Mouse (Mus musculus): ENCODE data around the gene Lemd2. TPM values are rescaled to one million over a fixed set of nuclear protein-coding genes. Genes with fewer than 3 reads are reported as not detected.

Gene Lemd2
- polyA plus RNA-seq, 2 experiments: 21.2 to 93.5 TPM

- H3K4me3 ChIP-seq (replicated peaks; ENCODE audit: low read length): no peak overlapping the region
- H3K9me3 ChIP-seq (ENCODE audit: control insufficient read depth, low read length): no peaks in the 10 kb centered on the region
- H3K36me3 ChIP-seq (ENCODE audit: control insufficient read depth, insufficient read depth, low read length): peaks cover 94% of the 10 kb centered on the region
- WGBS: 74% methylated on average over 20 of the region's 20 CpGs
- no peaks in the 10 kb centered on the region for H3K27me3 ChIP-seq (ENCODE audit: control insufficient read depth, insufficient read depth, low read length)
- no peak overlapping the region for H3K4me2 ChIP-seq (replicated peaks; ENCODE audit: low read depth, low read length, severe bottlenecking)
- DNase-seq (ENCODE audit: low spot score): no peak
- H3K4me1 ChIP-seq (ENCODE audit: control insufficient read depth, insufficient read depth, low read length): no peaks in the 10 kb centered on the region
- H3K9ac ChIP-seq (ENCODE audit: low read depth, low read length, severe bottlenecking): no peak overlapping the region
- no peak for TF ChIP-seq POLR2A (IDR thresholded peaks at IDR 0.05; ENCODE audit: borderline replicate concordance, extremely low read depth, insufficient read depth, insufficient read length)
- no peak overlapping the region for H3K27ac ChIP-seq (replicated peaks; ENCODE audit: low read depth, low read length)
- no peak for ATAC-seq (ENCODE audit: low FRiP score, low read depth)
Measured at GRCm38 (mm10) chr17:27194258-27195185, 9.7 kb downstream of the Lemd2 start.

- no peaks in the 10 kb centered on the region for H3K27me3 ChIP-seq (ENCODE audit: control insufficient read depth, insufficient read depth, low read length)
- H3K27ac ChIP-seq (replicated peaks; ENCODE audit: low read depth, low read length): no peak overlapping the region
- H3K36me3 ChIP-seq (ENCODE audit: control insufficient read depth, insufficient read depth, low read length): peaks cover 72% of the 10 kb centered on the region
- no peak for DNase-seq (ENCODE audit: low spot score)
- H3K4me2 ChIP-seq (replicated peaks; ENCODE audit: low read depth, low read length, severe bottlenecking): no peak overlapping the region
- no peak overlapping the region for H3K4me3 ChIP-seq (replicated peaks; ENCODE audit: low read length)
- no peak for TF ChIP-seq POLR2A (IDR thresholded peaks at IDR 0.05; ENCODE audit: borderline replicate concordance, extremely low read depth, insufficient read depth, insufficient read length)
- ATAC-seq (ENCODE audit: low FRiP score, low read depth): no peak
- WGBS: 80% methylated on average over 5 of the region's 5 CpGs
- no peaks in the 10 kb centered on the region for H3K9me3 ChIP-seq (ENCODE audit: control insufficient read depth, low read length)
- no peaks in the 10 kb centered on the region for H3K4me1 ChIP-seq (ENCODE audit: control insufficient read depth, insufficient read depth, low read length)
- no peak overlapping the region for H3K9ac ChIP-seq (ENCODE audit: low read depth, low read length, severe bottlenecking)
Measured at GRCm38 (mm10) chr17:27191804-27192203, 12.5 kb downstream of the Lemd2 start.

DNA sequence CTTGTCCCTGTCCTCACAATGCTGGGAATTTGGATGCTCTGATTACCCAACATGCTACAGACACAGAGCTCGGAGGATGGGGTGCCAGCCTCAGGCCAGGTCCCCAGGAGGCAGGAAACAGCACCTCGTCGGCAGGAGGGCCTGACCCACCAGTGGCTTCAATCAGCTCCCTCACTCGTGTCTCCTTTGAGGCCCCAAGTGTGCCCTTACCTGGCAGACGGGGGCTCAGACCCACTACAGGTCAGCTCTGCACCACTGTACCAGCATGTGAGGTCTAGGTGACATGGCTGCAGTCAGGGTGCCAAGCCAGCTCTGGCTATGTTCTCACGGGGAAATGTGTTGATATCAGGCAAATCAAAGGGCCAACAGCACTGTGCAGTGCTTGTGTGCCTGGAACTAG, 13.1 kb downstream of the Lemd2 start:
- whole genome bisulfite sequencing: 84% methylated on average over 6 of the region's 6 CpGs
- no peak for ATAC-seq (ENCODE audit: low FRiP score, low read depth)
- no peak overlapping the region for H3K27ac ChIP-seq (replicated peaks; ENCODE audit: low read depth, low read length)
- DNase-seq (ENCODE audit: low spot score): no peak
- H3K9ac ChIP-seq (ENCODE audit: low read depth, low read length, severe bottlenecking): no peak overlapping the region
- H3K4me2 ChIP-seq (replicated peaks; ENCODE audit: low read depth, low read length, severe bottlenecking): no peak overlapping the region
- H3K4me1 ChIP-seq (ENCODE audit: control insufficient read depth, insufficient read depth, low read length): no peaks in the 10 kb centered on the region
- peaks cover 68% of the 10 kb centered on the region for H3K36me3 ChIP-seq (ENCODE audit: control insufficient read depth, insufficient read depth, low read length)
- H3K27me3 ChIP-seq (ENCODE audit: control insufficient read depth, insufficient read depth, low read length): no peaks in the 10 kb centered on the region
- H3K4me3 ChIP-seq (replicated peaks; ENCODE audit: low read length): no peak overlapping the region
- no peak for TF ChIP-seq POLR2A (IDR thresholded peaks at IDR 0.05; ENCODE audit: borderline replicate concordance, extremely low read depth, insufficient read depth, insufficient read length)
- H3K9me3 ChIP-seq (ENCODE audit: control insufficient read depth, low read length): no peaks in the 10 kb centered on the region

GRCm38 (mm10) chr17:27189640-27190216, 14.5 kb downstream of the Lemd2 start:
- H3K36me3 ChIP-seq (ENCODE audit: control insufficient read depth, insufficient read depth, low read length): peaks cover 53% of the 10 kb centered on the region
- H3K9ac ChIP-seq (ENCODE audit: low read depth, low read length, severe bottlenecking): no peak overlapping the region
- no peak overlapping the region for H3K4me2 ChIP-seq (replicated peaks; ENCODE audit: low read depth, low read length, severe bottlenecking)
- no peak overlapping the region for H3K4me3 ChIP-seq (replicated peaks; ENCODE audit: low read length)
- no peaks in the 10 kb centered on the region for H3K9me3 ChIP-seq (ENCODE audit: control insufficient read depth, low read length)
- DNase-seq (ENCODE audit: low spot score) (peak; percentile 66), ATAC-seq (ENCODE audit: low FRiP score, low read depth) (peak; percentile 48; the same call in 1 of the 2 replicates)
- H3K4me1 ChIP-seq (ENCODE audit: control insufficient read depth, insufficient read depth, low read length): no peaks in the 10 kb centered on the region
- H3K27me3 ChIP-seq (ENCODE audit: control insufficient read depth, insufficient read depth, low read length): no peaks in the 10 kb centered on the region
- WGBS: 31% methylated on average over 10 of the region's 10 CpGs
- no peak overlapping the region for H3K27ac ChIP-seq (replicated peaks; ENCODE audit: low read depth, low read length)
- no peak for TF ChIP-seq POLR2A (IDR thresholded peaks at IDR 0.05; ENCODE audit: borderline replicate concordance, extremely low read depth, insufficient read depth, insufficient read length)

DNA sequence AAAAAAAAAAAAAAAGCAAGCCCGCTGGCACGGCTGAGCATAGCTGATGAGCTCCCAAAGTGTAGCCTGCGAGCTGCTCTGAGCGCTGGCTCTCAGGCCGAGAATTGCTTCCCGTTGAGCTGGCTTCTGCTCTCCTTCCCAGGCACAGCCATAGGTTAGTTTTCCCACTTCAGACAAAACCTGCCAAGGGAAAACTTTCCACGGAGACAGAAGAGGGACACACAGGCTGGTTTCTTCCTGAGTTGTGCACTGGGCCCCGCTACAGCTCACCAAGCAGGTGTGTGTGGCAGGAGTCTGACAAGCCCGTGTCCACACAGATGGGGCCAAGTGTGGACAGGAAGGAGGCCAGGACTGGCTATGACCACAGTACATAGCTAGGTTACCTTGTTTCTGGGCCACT, 15.4 kb downstream of the Lemd2 start:
- WGBS: 80% methylated on average over 9 of the region's 9 CpGs
- Histone ChIP-seq H3K9ac (ENCODE audit: low read depth, low read length, severe bottlenecking) (no peak overlapping the region), H3K4me1 (ENCODE audit: control insufficient read depth, insufficient read depth, low read length) (no peaks in the 10 kb centered on the region), H3K9me3 (ENCODE audit: control insufficient read depth, low read length) (no peaks in the 10 kb centered on the region), H3K4me3 (replicated peaks; ENCODE audit: low read length) (no peak overlapping the region), H3K27ac (replicated peaks; ENCODE audit: low read depth, low read length) (no peak overlapping the region), H3K36me3 (ENCODE audit: control insufficient read depth, insufficient read depth, low read length) (peaks cover 45% of the 10 kb centered on the region), H3K27me3 (ENCODE audit: control insufficient read depth, insufficient read depth, low read length) (no peaks in the 10 kb centered on the region), H3K4me2 (replicated peaks; ENCODE audit: low read depth, low read length, severe bottlenecking) (no peak overlapping the region)
- TF ChIP-seq POLR2A (IDR thresholded peaks at IDR 0.05; ENCODE audit: borderline replicate concordance, extremely low read depth, insufficient read depth, insufficient read length): no peak
- DNase-seq (ENCODE audit: low spot score) (no peak), ATAC-seq (ENCODE audit: low FRiP score, low read depth) (no peak)
